10 mouse cellular contexts compared by ENCODE assay signal in genomic region chrX:99130059-99130458, GRCm38 (mm10). TPM values are rescaled to one million over a fixed set of nuclear protein-coding genes. Genes with fewer than 3 reads are reported as not detected.
DNase-seq lines count a peak whose midpoint lies in the region; ATAC-seq lines count a peak whose summit lies in the region.
"Had no signal": no experiment of that assay in that cellular context is flagged by ENCODE, and none has a peak within 500 bp of the region (broad histone marks: within the 10 kb centered on the region; RNA-seq: fewer than 3 reads in every experiment).

No protein-coding gene starts in this region.

- DNase-seq in left cerebral cortex, adult 11 months (ENCODE audit: low spot score) = peak; percentile 23
- no peak for DNase-seq in left cerebral cortex, adult 8-10 months (ENCODE audit: low spot score in 2 of 2)
- DNase-seq in NIH3T3 (ENCODE audit: low read depth) = peak; percentile 73
- DNase-seq in cerebellum, postnatal 25 days = peak; percentile 71 to 78
- peak; percentile 81 to 82 for DNase-seq in heart, postnatal 10 days
- peak; percentile 84 for DNase-seq in limb, embryonic 11.5 days (ENCODE audit: low spot score)
- DNase-seq in natural killer cell, adult 2 months (ENCODE audit: low spot score in 2 of 2) = peak; percentile 29 to 57
- DNase-seq in yolk sac, embryonic 10.5 days (ENCODE audit: low spot score) = peak; percentile 73
- DNase-seq: liver, embryonic 13.5 days had no signal

- H3K9me3 ChIP-seq in limb, embryonic 11.5 days (ENCODE audit: control insufficient read depth, low read length) = no peaks in the 10 kb centered on the region
- H3K9me3 ChIP-seq: liver, embryonic 13.5 days had no signal

- no peak overlapping the region for H3K4me3 ChIP-seq in limb, embryonic 11.5 days (ENCODE audit: low read depth, low read length)
- H3K4me3 ChIP-seq: erythroblast, embryonic 14.5 days; liver, embryonic 13.5 days had no signal

- no peak overlapping the region for H3K9ac ChIP-seq in limb, embryonic 11.5 days (ENCODE audit: low read length)
- H3K9ac ChIP-seq: liver, embryonic 13.5 days had no signal

- no peaks in the 10 kb centered on the region for H3K4me1 ChIP-seq in limb, embryonic 11.5 days (ENCODE audit: control insufficient read depth, insufficient read depth, low read length)
- H3K4me1 ChIP-seq: liver, embryonic 13.5 days had no signal

- peaks cover 6% of the 10 kb centered on the region; the same call in 1 of the 2 replicates for H3K27me3 ChIP-seq in limb, embryonic 11.5 days (ENCODE audit: control insufficient read depth, insufficient read depth, low read length)

- H3K27ac ChIP-seq in limb, embryonic 11.5 days (replicated peaks; ENCODE audit: low read depth, low read length) = no peak overlapping the region
- H3K27ac ChIP-seq: liver, embryonic 13.5 days had no signal

- no peak overlapping the region for H3K4me2 ChIP-seq in limb, embryonic 11.5 days (ENCODE audit: low read depth, severe bottlenecking)
- H3K4me2 ChIP-seq: liver, embryonic 13.5 days had no signal

- no peaks in the 10 kb centered on the region for H3K36me3 ChIP-seq in limb, embryonic 11.5 days (ENCODE audit: control insufficient read depth, insufficient read depth, low read length)
- H3K36me3 ChIP-seq: liver, embryonic 13.5 days had no signal

- 29% methylated on average over 3 of the region's 3 CpGs for WGBS in limb, embryonic 11.5 days

- intact Hi-C loops in heart, postnatal 10 days (cut with DNase I) = loop anchor here (1.0 to 10.0 kb wide), 4 partner anchors 305 to 1351 kb away; no protein-coding TSS in a partner anchor

- no peak for ATAC-seq in limb, embryonic 11.5 days (ENCODE audit: insufficient number of reproducible peaks, low FRiP score, low TSS enrichment, low read depth)

RNA-seq across cellular contexts. Expression of gene Efnb1, which starts 5.9 kb away (rescaled TPM):
- total RNA-seq in left cerebral cortex, adult 8-10 months (2022) = 10 to 100 TPM; 10.8 to 17.6 (median 15.2) TPM
- total RNA-seq in heart, postnatal 10 days (2021) = 10 to 100 TPM; 29.9 to 33.3 TPM
- 39.3 and 45.7 TPM in 2 replicates for polyA plus RNA-seq in limb, embryonic 11.5 days (2014; fragmentation: Nextera tagmentation; extraction: Ambion mirVana)

Comparison
In these comparisons a context has a peak if more than half of its experiments do, and no peak if none do; other contexts are left out.
1. DNase-seq: peak in left cerebral cortex, adult 11 months (single experiment), NIH3T3 (single experiment), cerebellum, postnatal 25 days (2 of 2), heart, postnatal 10 days (2 of 2), limb, embryonic 11.5 days (single experiment), natural killer cell, adult 2 months (2 of 2) and yolk sac, embryonic 10.5 days (single experiment); none in left cerebral cortex, adult 8-10 months (0 of 2).